Mouse (Mus musculus): ENCODE measurements around the gene Tmem150b. TPM values are rescaled to one million over a fixed set of nuclear protein-coding genes. Genes with fewer than 3 reads are reported as not detected.
A peak's percentile ranks its signal among the peaks of the same experiment; 100 is the strongest.

The Tmem150b gene
- polyA plus RNA-seq, 1 experiment from 2014 or later: 0.24 TPM

DNA sequence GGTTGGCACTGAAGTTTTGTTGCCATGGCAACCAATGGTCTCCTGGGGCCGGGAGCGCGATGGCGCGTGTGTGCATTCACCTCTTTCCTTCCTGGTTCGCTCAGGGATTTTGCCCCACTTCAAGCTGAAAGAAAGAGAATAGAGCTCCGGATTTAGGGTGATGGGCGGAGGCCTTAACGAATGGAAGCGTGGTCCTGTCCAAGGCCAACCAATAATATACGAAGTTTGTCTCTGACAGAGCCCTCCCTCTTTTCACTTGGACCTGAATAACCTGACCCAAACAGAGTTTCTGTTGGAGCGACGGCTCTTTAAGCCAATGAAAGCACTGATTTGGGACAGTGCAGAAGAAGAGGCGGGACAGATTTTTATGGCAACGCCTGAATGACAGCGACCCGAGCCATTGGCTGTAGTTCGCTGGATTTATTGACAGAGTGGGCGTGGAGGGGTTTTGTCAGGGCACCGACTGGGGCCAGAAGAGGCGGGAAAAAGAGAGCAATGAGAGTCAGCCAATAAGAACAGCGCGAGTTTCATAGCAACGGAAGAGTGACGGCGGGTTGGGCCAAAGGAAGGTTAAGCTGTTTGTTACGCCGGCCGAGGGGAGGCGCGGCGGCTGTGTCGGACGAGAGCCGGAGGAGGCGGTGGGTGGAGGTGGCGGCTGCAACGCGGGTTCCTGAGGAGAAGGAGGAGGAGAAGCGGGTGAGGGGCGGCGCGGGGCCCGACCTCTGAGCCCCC lies 14.7 kb upstream of the Tmem150b start, which contains the start of gene Kmt5c:
Gene Kmt5c, plus strand, starts transcription at position 572 of the 732 bp plus-strand sequence.
- Histone ChIP-seq H3K27ac (peak within 1 kb of the TSS; percentile 94), H3K4me2 (replicated peaks) (peak within 1 kb of the TSS; percentile 72), H3K36me3 (replicated peaks; ENCODE audit: control insufficient read depth, insufficient read depth) (peaks cover 12% of the 10 kb centered on the region; the same call in 1 of the 2 replicates), H3K9ac (peak within 1 kb of the TSS; percentile 88), H3K4me3 (replicated peaks; ENCODE audit: low read length) (peak within 1 kb of the TSS; percentile 71), H3K27me3 (ENCODE audit: control insufficient read depth, insufficient read depth, low read length) (no peaks in the 10 kb centered on the region), H3K9me3 (ENCODE audit: control insufficient read depth, low read length) (no peaks in the 10 kb centered on the region), H3K4me1 (replicated peaks; ENCODE audit: control insufficient read depth, insufficient read depth, low read length) (peaks cover 29% of the 10 kb centered on the region)
- WGBS: under 1% methylated on average over 37 of the region's 44 CpGs
- peak; percentile 98 for DNase-seq (ENCODE audit: low spot score)
- peak; percentile 97 for ATAC-seq (ENCODE audit: low FRiP score)

GRCm38 (mm10) chr7:4739041-4739543 lies 14.0 kb upstream of the Tmem150b start:
- Histone ChIP-seq H3K9ac (no peak overlapping the region; the same call in 1 of the 2 replicates), H3K4me1 (replicated peaks; ENCODE audit: control insufficient read depth, insufficient read depth, low read length) (peaks cover 29% of the 10 kb centered on the region), H3K27ac (peak overlapping the region; percentile 68), H3K4me2 (replicated peaks) (peak overlapping the region; percentile 54), H3K36me3 (replicated peaks; ENCODE audit: control insufficient read depth, insufficient read depth) (0 out of 2 replicates have a peak, but pooled peaks cover 6% of the 10 kb centered on the region), H3K27me3 (ENCODE audit: control insufficient read depth, insufficient read depth, low read length) (no peaks in the 10 kb centered on the region), H3K4me3 (replicated peaks; ENCODE audit: low read length) (peak overlapping the region; percentile 22), H3K9me3 (ENCODE audit: control insufficient read depth, low read length) (no peaks in the 10 kb centered on the region)
- DNase-seq (ENCODE audit: low spot score) (no peak), ATAC-seq (ENCODE audit: low FRiP score) (no peak)
- 37% methylated on average over 10 of the region's 10 CpGs for WGBS

- whole genome bisulfite sequencing: 74% methylated on average over 6 of the region's 6 CpGs
- no peaks in the 10 kb centered on the region for H3K27me3 ChIP-seq (ENCODE audit: control insufficient read depth, insufficient read depth, low read length)
- no peak for DNase-seq (ENCODE audit: low spot score)
Observed at GRCm38 (mm10) chr7:4732968-4733392, 7.9 kb upstream of the Tmem150b start.

GRCm38 (mm10) chr7:4731090-4731489 lies 6.0 kb upstream of the Tmem150b start:
- H3K36me3 ChIP-seq (replicated peaks; ENCODE audit: control insufficient read depth, insufficient read depth): no peaks in the 10 kb centered on the region
- ATAC-seq (ENCODE audit: low FRiP score): no peak
- 90% methylated on average over 5 of the region's 5 CpGs for WGBS
- H3K4me1 ChIP-seq (replicated peaks; ENCODE audit: control insufficient read depth, insufficient read depth, low read length): no peaks in the 10 kb centered on the region
- H3K9me3 ChIP-seq (ENCODE audit: control insufficient read depth, low read length): no peaks in the 10 kb centered on the region
- no peak overlapping the region for H3K4me3 ChIP-seq (replicated peaks; ENCODE audit: low read length)
- no peak overlapping the region for H3K27ac ChIP-seq
- no peak overlapping the region for H3K9ac ChIP-seq
- no peak for DNase-seq (ENCODE audit: low spot score)
- no peak overlapping the region for H3K4me2 ChIP-seq (replicated peaks)
- H3K27me3 ChIP-seq (ENCODE audit: control insufficient read depth, insufficient read depth, low read length): no peaks in the 10 kb centered on the region

More at GRCm38 (mm10) chr7:4732968-4733392, 7.9 kb upstream of the Tmem150b start:
- no peak for ATAC-seq (ENCODE audit: low FRiP score)
- H3K4me1 ChIP-seq (replicated peaks; ENCODE audit: control insufficient read depth, insufficient read depth, low read length): no peaks in the 10 kb centered on the region
- no peaks in the 10 kb centered on the region for H3K9me3 ChIP-seq (ENCODE audit: control insufficient read depth, low read length)
- no peak overlapping the region for H3K4me2 ChIP-seq (replicated peaks)
- no peak overlapping the region for H3K4me3 ChIP-seq (replicated peaks; ENCODE audit: low read length)
- no peak overlapping the region for H3K9ac ChIP-seq
- no peak overlapping the region for H3K27ac ChIP-seq
- no peaks in the 10 kb centered on the region for H3K36me3 ChIP-seq (replicated peaks; ENCODE audit: control insufficient read depth, insufficient read depth)

DNA sequence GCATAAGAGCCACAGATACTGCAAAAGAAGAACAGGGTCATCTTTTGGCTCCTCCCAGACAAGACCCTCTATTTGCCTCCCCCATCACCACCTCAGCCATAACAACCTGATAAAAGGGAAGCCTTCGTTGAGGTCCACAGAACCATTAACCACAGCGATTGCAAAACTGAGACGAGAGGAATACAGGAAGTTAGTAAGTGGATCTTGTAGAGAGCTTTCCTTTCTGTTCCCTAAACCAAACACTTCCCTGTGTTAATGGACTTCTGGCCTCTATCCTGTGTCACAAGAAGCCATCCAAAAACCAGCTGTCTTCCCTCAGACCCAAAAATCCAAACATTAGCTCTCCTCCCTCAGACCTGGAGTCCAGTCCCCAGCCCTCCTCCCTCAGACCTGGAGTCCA lies 690 bp downstream of the Tmem150b start:
- WGBS: 79% methylated on average over 3 of the region's 3 CpGs
- no peak for ATAC-seq (ENCODE audit: low FRiP score)
- H3K36me3 ChIP-seq (replicated peaks; ENCODE audit: control insufficient read depth, insufficient read depth): no peaks in the 10 kb centered on the region

GRCm38 (mm10) chr7:4723508-4723907 lies 1.5 kb downstream of the Tmem150b start:
- Histone ChIP-seq H3K36me3 (replicated peaks; ENCODE audit: control insufficient read depth, insufficient read depth) (peaks cover under 1% of the 10 kb centered on the region; the same call in 1 of the 2 replicates), H3K27me3 (ENCODE audit: control insufficient read depth, insufficient read depth, low read length) (no peaks in the 10 kb centered on the region), H3K4me3 (replicated peaks; ENCODE audit: low read length) (peak overlapping the region; percentile 4), H3K27ac (no peak overlapping the region), H3K4me1 (replicated peaks; ENCODE audit: control insufficient read depth, insufficient read depth, low read length) (no peaks in the 10 kb centered on the region), H3K9me3 (ENCODE audit: control insufficient read depth, low read length) (no peaks in the 10 kb centered on the region), H3K9ac (no peak overlapping the region; the same call in 1 of the 2 replicates), H3K4me2 (replicated peaks) (peak overlapping the region; percentile 49)
- ATAC-seq (ENCODE audit: low FRiP score) (peak; percentile 74; the same call in 1 of the 2 replicates), DNase-seq (ENCODE audit: low spot score) (peak; percentile 52)
- WGBS: 45% methylated on average over 12 of the region's 12 CpGs

More for the DNA sequence above, 690 bp downstream of the Tmem150b start:
- Histone ChIP-seq H3K27me3 (ENCODE audit: control insufficient read depth, insufficient read depth, low read length) (no peaks in the 10 kb centered on the region), H3K9ac (no peak overlapping the region), H3K4me1 (replicated peaks; ENCODE audit: control insufficient read depth, insufficient read depth, low read length) (no peaks in the 10 kb centered on the region), H3K9me3 (ENCODE audit: control insufficient read depth, low read length) (no peaks in the 10 kb centered on the region), H3K27ac (no peak overlapping the region), H3K4me3 (replicated peaks; ENCODE audit: low read length) (no peak overlapping the region), H3K4me2 (replicated peaks) (no peak overlapping the region)
- no peak for DNase-seq (ENCODE audit: low spot score)

- peaks cover 36% of the 10 kb centered on the region for H3K36me3 ChIP-seq (replicated peaks; ENCODE audit: control insufficient read depth, insufficient read depth)
- no peaks in the 10 kb centered on the region for H3K4me1 ChIP-seq (replicated peaks; ENCODE audit: control insufficient read depth, insufficient read depth, low read length)
- no peaks in the 10 kb centered on the region for H3K27me3 ChIP-seq (ENCODE audit: control insufficient read depth, insufficient read depth, low read length)
- no peak overlapping the region for H3K4me2 ChIP-seq (replicated peaks)
- ATAC-seq (ENCODE audit: low FRiP score): no peak
- 95% methylated on average over 3 of the region's 3 CpGs for WGBS
- no peak overlapping the region for H3K4me3 ChIP-seq (replicated peaks; ENCODE audit: low read length)
- H3K27ac ChIP-seq: no peak overlapping the region
- DNase-seq (ENCODE audit: low spot score): no peak
- H3K9ac ChIP-seq: no peak overlapping the region
- H3K9me3 ChIP-seq (ENCODE audit: control insufficient read depth, low read length): no peaks in the 10 kb centered on the region
Observed at GRCm38 (mm10) chr7:4719276-4719675, 5.8 kb downstream of the Tmem150b start.

DNA sequence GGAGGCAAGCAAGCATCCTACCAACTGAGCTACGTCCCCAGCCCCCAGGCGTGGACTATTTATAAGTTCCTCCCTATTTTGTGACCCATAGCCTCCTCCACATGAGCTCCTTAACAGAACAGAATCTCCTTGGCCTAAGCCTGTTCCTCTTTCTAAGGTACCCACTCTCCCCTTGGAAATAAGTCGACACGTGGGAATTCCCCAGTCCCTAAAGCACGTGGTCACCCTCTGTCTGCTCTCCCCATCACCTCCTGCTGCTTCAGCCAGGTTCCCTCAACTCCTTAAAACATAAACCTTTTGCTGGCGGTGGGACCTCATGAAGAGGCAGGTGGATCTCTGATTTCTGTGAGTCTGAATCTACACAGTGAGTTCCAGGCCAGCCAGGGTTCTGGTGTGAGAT lies 8.1 kb downstream of the Tmem150b start:
- Histone ChIP-seq H3K9ac (no peak overlapping the region), H3K36me3 (replicated peaks; ENCODE audit: control insufficient read depth, insufficient read depth) (peaks cover 60% of the 10 kb centered on the region), H3K9me3 (ENCODE audit: control insufficient read depth, low read length) (no peaks in the 10 kb centered on the region), H3K4me1 (replicated peaks; ENCODE audit: control insufficient read depth, insufficient read depth, low read length) (no peaks in the 10 kb centered on the region), H3K27ac (no peak overlapping the region), H3K4me2 (replicated peaks) (no peak overlapping the region), H3K27me3 (ENCODE audit: control insufficient read depth, insufficient read depth, low read length) (no peaks in the 10 kb centered on the region), H3K4me3 (replicated peaks; ENCODE audit: low read length) (no peak overlapping the region)
- no peak for DNase-seq (ENCODE audit: low spot score)
- 77% methylated on average over 6 of the region's 6 CpGs for WGBS
- no peak for ATAC-seq (ENCODE audit: low FRiP score)

- Histone ChIP-seq H3K4me2 (replicated peaks) (no peak overlapping the region), H3K4me1 (replicated peaks; ENCODE audit: control insufficient read depth, insufficient read depth, low read length) (no peaks in the 10 kb centered on the region), H3K36me3 (replicated peaks; ENCODE audit: control insufficient read depth, insufficient read depth) (peaks cover 98% of the 10 kb centered on the region), H3K4me3 (replicated peaks; ENCODE audit: low read length) (no peak overlapping the region), H3K9me3 (ENCODE audit: control insufficient read depth, low read length) (no peaks in the 10 kb centered on the region), H3K27me3 (ENCODE audit: control insufficient read depth, insufficient read depth, low read length) (no peaks in the 10 kb centered on the region), H3K9ac (no peak overlapping the region), H3K27ac (no peak overlapping the region)
- ATAC-seq (ENCODE audit: low FRiP score): no peak
- whole genome bisulfite sequencing: 86% methylated on average over 3 of the region's 3 CpGs
- DNase-seq (ENCODE audit: low spot score): no peak
Observed at GRCm38 (mm10) chr7:4712594-4712993, 12.5 kb downstream of the Tmem150b start.

All from hindbrain, embryonic 14.5 days (tissue).